Mouse (Mus musculus) myocyte (in vitro differentiated cells): Measurements from ENCODE around the gene Myl7.

Experiments
- E2F4 ChIP-seq: IDR thresholded peaks from one replicate; pipeline ENCODE4 v1.6.1; 2011; ENCODE audit warnings: mild to moderate bottlenecking, control low read depth, moderate library complexity; ENCODE audit not compliant: insufficient read depth
- MYOD1 ChIP-seq, 3 experiments: IDR thresholded peaks; one replicate each; pipeline ENCODE4 v1.6.1; 2011; ENCODE audit warnings: control low read depth in 2 of 3, low read depth in 2 of 3, mild to moderate bottlenecking in 2 of 3, moderate library complexity in 1 of 3; ENCODE audit not compliant: insufficient read length in 2 of 3, control insufficient read depth in 1 of 3
- MYOG ChIP-seq, 3 experiments: IDR thresholded peaks; one replicate each; pipeline ENCODE4 v1.6.1; 2011; ENCODE audit warnings: control low read depth in 2 of 3, low read depth in 2 of 3, mild to moderate bottlenecking in 2 of 3; ENCODE audit not compliant: insufficient read length in 2 of 3, control insufficient read depth in 1 of 3, insufficient read depth in 1 of 3
- POLR2A ChIP-seq: IDR thresholded peaks from one replicate; pipeline ENCODE4 v1.6.1; 2011; ENCODE audit warnings: low read depth, mild to moderate bottlenecking, control low read depth, moderate library complexity; ENCODE audit not compliant: insufficient read length
- POLR2AphosphoS2 ChIP-seq: IDR thresholded peaks from one replicate; pipeline ENCODE4 v1.6.1; 2011; ENCODE audit warnings: low read depth, control low read depth; ENCODE audit not compliant: insufficient read length
- REST ChIP-seq: IDR thresholded peaks from one replicate; pipeline ENCODE4 v1.6.1; 2011; ENCODE audit warnings: mild to moderate bottlenecking, control low read depth, moderate library complexity; ENCODE audit not compliant: insufficient read depth, insufficient read length
- USF1 ChIP-seq: IDR thresholded peaks from one replicate; pipeline ENCODE4 v1.6.1; 2011; ENCODE audit warnings: low read depth, mild to moderate bottlenecking, control low read depth, moderate library complexity

- TF ChIP-seq POLR2A (no peak), MYOD1 (IDR thresholded peaks at IDR 0.05; ENCODE audit: control insufficient read depth in 1 of 3, insufficient read length in 2 of 3, low read depth in 2 of 3) (no peak), USF1 (no peak), E2F4 (no peak), POLR2AphosphoS2 (no peak), MYOG (IDR thresholded peaks at IDR 0.05; ENCODE audit: control insufficient read depth in 1 of 3, insufficient read depth in 1 of 3, insufficient read length in 2 of 3, low read depth in 2 of 3) (no peak), REST (no peak)
These were observed 3.8 kb upstream of the Myl7 start for GRCm38 (mm10) chr11:5902390-5902789.
